Mouse (Mus musculus) 3134 (cell line): ENCODE measurements around the gene Slc34a1.

Source experiments
- DNase-seq: peaks from one replicate; pipeline ENCODE4 v3.0.0-alpha.2; 2011; ENCODE audit warnings: low spot score; ENCODE audit not compliant: insufficient read length; ENCODE audit errors: extremely low read depth

Gene Slc34a1

GRCm38 (mm10) chr13:55465184-55465583 is 67.2 kb downstream of the Slc34a1 start:
- DNase-seq: peak; percentile 88
